Mouse (Mus musculus): ENCODE results near the gene Fam57b.

The Fam57b gene

DNA sequence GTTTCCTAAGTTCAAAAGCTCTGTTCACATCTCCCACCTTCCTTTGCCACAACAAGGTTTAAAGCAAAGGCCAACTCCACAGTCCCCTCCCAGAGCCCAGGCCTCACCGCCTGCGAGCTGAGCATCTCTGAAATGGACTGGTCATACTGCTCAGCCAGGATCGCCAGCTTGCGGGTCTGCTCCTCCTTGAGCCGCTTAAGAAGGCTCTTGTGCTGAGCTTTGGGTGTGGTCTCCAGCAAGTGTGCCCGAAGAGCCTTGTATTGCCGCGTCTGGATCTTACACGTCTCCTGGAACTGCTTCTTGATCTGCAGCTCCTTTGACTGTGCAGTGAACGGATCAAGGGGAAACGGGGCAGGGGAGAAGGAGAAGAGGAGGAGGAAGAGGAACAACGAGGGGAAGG is 70.5 kb downstream of the Fam57b start:
- no peak for DNase-seq (ENCODE audit: low read depth, low spot score)

DNA sequence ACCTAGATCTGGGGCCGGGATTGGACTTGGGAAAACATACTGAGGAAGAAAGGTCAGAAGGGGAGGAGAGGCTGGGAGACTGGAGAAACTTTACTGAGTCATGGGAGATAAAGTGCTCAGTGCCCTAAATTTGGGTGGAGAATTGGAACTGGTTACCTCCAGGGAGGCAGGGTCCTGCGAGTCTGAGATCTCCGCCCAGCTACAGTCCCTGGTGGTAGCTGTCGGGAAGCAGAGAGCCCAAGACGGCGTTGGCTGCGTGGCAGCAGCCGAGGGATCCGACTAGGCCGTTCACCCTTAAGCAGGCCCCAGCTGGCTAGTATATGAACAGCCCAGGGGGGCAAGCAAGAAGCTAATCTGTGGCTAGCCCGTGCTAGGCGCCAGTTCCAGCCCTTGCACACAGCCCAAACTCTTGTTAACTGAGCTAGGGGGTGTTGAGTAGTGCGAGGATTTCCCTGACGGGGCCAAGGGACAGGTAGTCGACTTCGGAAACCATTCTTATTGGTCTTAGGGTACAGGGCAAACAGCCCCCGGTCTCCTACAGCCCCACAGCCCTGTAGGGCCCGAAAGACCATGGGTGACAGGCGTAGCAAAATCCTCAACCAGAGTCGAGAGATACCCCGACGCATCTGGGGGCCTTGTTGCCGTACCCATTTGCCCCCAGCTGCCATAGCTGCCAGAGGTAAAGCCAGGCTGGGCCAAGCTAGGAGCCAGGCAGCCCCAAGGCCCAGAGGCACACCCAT is 72.5 kb downstream of the Fam57b start:
- DNase-seq (ENCODE audit: low read depth, low spot score): no peak

DNA sequence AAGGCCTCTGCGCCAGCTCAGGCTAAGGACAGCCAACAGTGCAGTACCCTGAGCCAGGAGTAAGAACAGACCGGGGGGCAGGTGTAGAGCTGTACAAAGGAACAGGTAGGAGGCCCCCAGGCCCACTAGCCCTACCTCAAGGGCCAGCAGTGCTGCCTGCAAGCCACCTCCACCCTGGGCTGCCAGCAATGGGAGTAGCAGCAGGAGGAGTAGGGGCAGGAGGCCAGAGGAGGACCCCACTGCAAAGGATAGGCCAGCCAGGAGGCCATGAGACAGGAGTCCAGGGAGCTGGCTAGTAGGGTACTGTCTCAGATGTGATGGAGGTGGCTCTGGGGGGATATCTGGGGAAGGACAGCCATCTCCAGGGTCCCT is 73.0 kb downstream of the Fam57b start:
- no peak for DNase-seq (ENCODE audit: low read depth, low spot score)

DNA sequence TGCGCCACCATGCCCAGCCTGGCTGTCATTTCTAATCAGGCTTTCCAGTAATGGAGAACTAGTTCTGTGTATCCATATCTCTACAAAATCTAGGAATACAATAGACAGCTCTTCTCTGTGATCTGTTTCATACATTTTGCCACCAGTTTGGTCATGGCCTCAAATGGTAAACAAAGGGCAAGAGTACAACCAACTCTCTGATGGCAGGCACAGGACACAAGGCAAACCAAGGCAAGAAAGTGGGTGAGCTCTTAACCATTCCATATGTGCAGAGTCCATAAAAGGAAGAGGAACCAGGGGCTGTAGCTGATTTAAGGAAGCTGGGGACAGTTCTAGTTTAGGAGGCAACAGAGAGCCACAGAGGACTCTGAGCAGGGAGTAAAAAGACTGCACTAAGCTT is 79.8 kb downstream of the Fam57b start:
- no peak for DNase-seq (ENCODE audit: low read depth, low spot score)

All from c-Kit-negative CD71-positive TER-119-positive erythroid progenitor cells, embryonic 14.5 days (primary cell).